Mouse (Mus musculus) ES-Bruce4 (cell line): ENCODE results near the gene Zdhhc4. TPM values are rescaled to one million over a fixed set of nuclear protein-coding genes. Genes with fewer than 3 reads are reported as not detected.

Source experiments
- H3K27ac ChIP-seq: 2 replicates; pipeline ENCODE4 v1.5.1; 2012; ENCODE audit warnings: low read length, inconsistent platforms; ENCODE audit not compliant: insufficient read depth
- H3K27me3 ChIP-seq: 2 replicates; pipeline ENCODE4 v1.6.1; 2012; ENCODE audit warnings: mild to moderate bottlenecking, low read length, inconsistent platforms; ENCODE audit not compliant: control insufficient read depth, poor library complexity, insufficient read depth, severe bottlenecking
- H3K36me3 ChIP-seq: 2 replicates; pipeline ENCODE4 v1.6.1; 2012; ENCODE audit warnings: inconsistent platforms, mild to moderate bottlenecking, low read length, moderate library complexity; ENCODE audit not compliant: control insufficient read depth, poor library complexity, insufficient read depth, severe bottlenecking
- H3K4me1 ChIP-seq: one replicate; pipeline ENCODE4 v1.8.1; 2011; ENCODE audit warnings: low read length; ENCODE audit not compliant: control insufficient read depth, insufficient read depth
- H3K4me3 ChIP-seq: 2 replicates; pipeline ENCODE4 v1.5.1; 2011; ENCODE audit warnings: low read depth, mild to moderate bottlenecking, low read length
- H3K9ac ChIP-seq: 2 replicates; pipeline ENCODE4 v1.6.1; 2012; ENCODE audit warnings: low read depth, mild to moderate bottlenecking, inconsistent platforms; ENCODE audit not compliant: poor library complexity, severe bottlenecking
- H3K9me3 ChIP-seq: replicated peaks from 2 replicates; pipeline ENCODE4 v1.6.1; 2012; ENCODE audit warnings: mild to moderate bottlenecking, low read length, inconsistent platforms; ENCODE audit not compliant: control insufficient read depth, poor library complexity, insufficient read depth, severe bottlenecking
- CTCF ChIP-seq: IDR thresholded peaks from one replicate; pipeline ENCODE4 v1.8.1; 2011; ENCODE audit warnings: low read depth, low read length
- EP300 ChIP-seq: IDR thresholded peaks from 2 replicates; pipeline ENCODE4 v1.6.1; 2011; ENCODE audit warnings: low read depth, low read length; ENCODE audit not compliant: insufficient read depth
- POLR2A ChIP-seq: IDR thresholded peaks from one replicate; pipeline ENCODE4 v1.8.1; 2011; ENCODE audit warnings: low read length; ENCODE audit not compliant: insufficient read depth
- polyA plus RNA-seq: library from polyadenylated mRNA; stranded (reverse); fragments of >200 nt; gene quantifications from 2 replicates; pipeline ENCODE4 v1.2.4, GENCODE M21; 2011; ENCODE audit warnings: low read depth; ENCODE audit not compliant: missing spikeins, insufficient read depth, insufficient read length

Zdhhc4 gene
- polyA plus RNA-seq, 1 experiment = 27.2 TPM

- TF ChIP-seq EP300 = no peak
- TF ChIP-seq CTCF = no peak
- no peak for TF ChIP-seq POLR2A
- Histone ChIP-seq H3K9me3 (no peaks in the 10 kb centered on the region), H3K27ac (no peak overlapping the region), H3K4me1 (no peaks in the 10 kb centered on the region), H3K27me3 (no peaks in the 10 kb centered on the region), H3K36me3 (peaks cover 12% of the 10 kb centered on the region; the same call in 1 of the 2 replicates), H3K4me3 (peak overlapping the region; percentile 70), H3K9ac (peak overlapping the region; percentile 90)
These were observed 13.6 kb downstream of the Zdhhc4 start for GRCm38 (mm10) chr5:143315514-143315888.

- Histone ChIP-seq H3K4me3 (peak within 1 kb of the TSS; percentile 95), H3K27ac (no peak within 1 kb of the TSS), H3K9me3 (no peaks in the 10 kb centered on the region), H3K4me1 (no peaks in the 10 kb centered on the region), H3K27me3 (no peaks in the 10 kb centered on the region), H3K9ac (peak within 1 kb of the TSS; percentile 90), H3K36me3 (peaks cover 12% of the 10 kb centered on the region; the same call in 1 of the 2 replicates)
- TF ChIP-seq POLR2A (no peak), CTCF (peak; percentile 72)
These were observed 14.1 kb downstream of the Zdhhc4 start, which contains the start of gene E130309D02Rik for GRCm38 (mm10) chr5:143314730-143315513. Gene E130309D02Rik, minus strand, starts transcription at chr5:143315360.

- Histone ChIP-seq H3K36me3 (peaks cover 10% of the 10 kb centered on the region; the same call in 1 of the 2 replicates), H3K27ac (no peak overlapping the region), H3K9ac (peak overlapping the region; percentile 90), H3K27me3 (no peaks in the 10 kb centered on the region), H3K9me3 (no peaks in the 10 kb centered on the region), H3K4me1 (no peaks in the 10 kb centered on the region), H3K4me3 (peak overlapping the region; percentile 95)
- TF ChIP-seq POLR2A (no peak), CTCF (no peak), EP300 (no peak)
These were observed 14.8 kb downstream of the Zdhhc4 start for GRCm38 (mm10) chr5:143314183-143314729.

GRCm38 (mm10) chr5:143311886-143312285 is 17.2 kb downstream of the Zdhhc4 start:
- Histone ChIP-seq H3K27ac (no peak overlapping the region), H3K9ac (no peak overlapping the region), H3K4me1 (no peaks in the 10 kb centered on the region), H3K9me3 (no peaks in the 10 kb centered on the region), H3K4me3 (no peak overlapping the region), H3K36me3 (peaks cover 11% of the 10 kb centered on the region; the same call in 1 of the 2 replicates), H3K27me3 (no peaks in the 10 kb centered on the region)
- peak; percentile 83 for TF ChIP-seq CTCF
- no peak for TF ChIP-seq POLR2A

GRCm38 (mm10) chr5:143309916-143310315 is 19.1 kb downstream of the Zdhhc4 start:
- no peak overlapping the region for H3K27ac ChIP-seq
- no peaks in the 10 kb centered on the region for H3K9me3 ChIP-seq
- H3K4me1 ChIP-seq = no peaks in the 10 kb centered on the region
- H3K9ac ChIP-seq = no peak overlapping the region
- peaks cover 11% of the 10 kb centered on the region; the same call in 1 of the 2 replicates for H3K36me3 ChIP-seq
- no peaks in the 10 kb centered on the region for H3K27me3 ChIP-seq
- TF ChIP-seq EP300 = no peak
- no peak for TF ChIP-seq CTCF
- TF ChIP-seq POLR2A = no peak
- no peak overlapping the region for H3K4me3 ChIP-seq

GRCm38 (mm10) chr5:143308825-143309224 is 20.2 kb downstream of the Zdhhc4 start:
- no peaks in the 10 kb centered on the region for H3K27me3 ChIP-seq
- no peak overlapping the region for H3K27ac ChIP-seq
- peaks cover 11% of the 10 kb centered on the region; the same call in 1 of the 2 replicates for H3K36me3 ChIP-seq
- H3K9ac ChIP-seq = no peak overlapping the region
- TF ChIP-seq EP300 (no peak), POLR2A (no peak), CTCF (no peak)
- no peaks in the 10 kb centered on the region for H3K9me3 ChIP-seq
- H3K4me1 ChIP-seq = no peaks in the 10 kb centered on the region
- no peak overlapping the region for H3K4me3 ChIP-seq
